9 mouse cellular contexts compared by ENCODE assay signal in genomic region chr10:24590546-24590945, GRCm38 (mm10). TPM values are rescaled to one million over a fixed set of nuclear protein-coding genes. Genes with fewer than 3 reads are reported as not detected.
"Had no signal": no experiment of that assay in that cellular context is flagged by ENCODE, and none has a peak within 500 bp of the region (broad histone marks: within the 10 kb centered on the region; RNA-seq: fewer than 3 reads in every experiment).

No protein-coding gene starts in this region.

- H3K9me3 ChIP-seq: kidney, embryonic 15.5 days; liver, embryonic 13.5 days; neural tube, embryonic 12.5 days; neural tube, embryonic 15.5 days; stomach, embryonic 15.5 days had no signal

- H3K27me3 ChIP-seq: kidney, embryonic 15.5 days; neural tube, embryonic 12.5 days; neural tube, embryonic 15.5 days; stomach, embryonic 15.5 days had no signal

- H3K27ac ChIP-seq: left cerebral cortex, adult 2 months; liver, embryonic 13.5 days; neural tube, embryonic 12.5 days; neural tube, embryonic 15.5 days had no signal

- H3K36me3 ChIP-seq: kidney, embryonic 15.5 days; liver, embryonic 13.5 days; neural tube, embryonic 12.5 days; neural tube, embryonic 15.5 days; stomach, embryonic 15.5 days had no signal

- H3K4me1 ChIP-seq: liver, embryonic 13.5 days; neural tube, embryonic 12.5 days had no signal

- H3K4me2 ChIP-seq: kidney, embryonic 15.5 days; liver, embryonic 13.5 days; midbrain, embryonic 11.5 days; neural tube, embryonic 12.5 days; neural tube, embryonic 15.5 days; stomach, embryonic 15.5 days had no signal

- H3K9ac ChIP-seq: kidney, embryonic 15.5 days; liver, embryonic 13.5 days; neural tube, embryonic 12.5 days; neural tube, embryonic 15.5 days; stomach, embryonic 15.5 days had no signal

- H3K4me3 ChIP-seq: kidney, embryonic 15.5 days; left cerebral cortex, adult 2 months; liver, embryonic 13.5 days; neural tube, embryonic 12.5 days; neural tube, embryonic 15.5 days; stomach, embryonic 15.5 days had no signal

RNA-seq across cellular contexts. Expression of gene Ccn2, which starts 4.7 kb away (rescaled TPM):
- total RNA-seq: megakaryocyte progenitor cell, adult 5-6 weeks; megakaryocyte-erythroid progenitor cell, adult 5-6 weeks had no signal
